Mouse (Mus musculus): ENCODE results near the gene Abca12.
A peak's percentile ranks its signal among the peaks of the same experiment; 100 is the strongest.

Abca12 gene

DNA sequence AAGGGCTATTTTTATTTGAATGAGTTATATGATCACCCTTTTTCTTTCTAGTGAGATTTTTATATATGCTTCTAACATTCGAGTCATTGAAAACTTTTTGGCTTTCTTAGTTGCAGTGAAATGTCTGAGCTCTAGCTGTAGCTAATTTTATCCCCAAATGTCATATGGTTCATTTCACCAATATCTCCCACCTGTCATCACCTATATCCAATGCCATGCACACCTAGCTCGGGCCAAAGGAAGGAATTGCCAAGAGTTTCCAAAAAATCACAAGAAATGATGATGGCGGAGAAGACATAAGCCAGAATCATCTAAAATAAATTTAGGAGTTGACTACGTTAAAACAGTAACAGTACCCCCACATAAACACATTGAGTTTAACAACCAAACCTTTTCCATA is 102.5 kb downstream of the Abca12 start:
- DNase-seq: no peak

DNA sequence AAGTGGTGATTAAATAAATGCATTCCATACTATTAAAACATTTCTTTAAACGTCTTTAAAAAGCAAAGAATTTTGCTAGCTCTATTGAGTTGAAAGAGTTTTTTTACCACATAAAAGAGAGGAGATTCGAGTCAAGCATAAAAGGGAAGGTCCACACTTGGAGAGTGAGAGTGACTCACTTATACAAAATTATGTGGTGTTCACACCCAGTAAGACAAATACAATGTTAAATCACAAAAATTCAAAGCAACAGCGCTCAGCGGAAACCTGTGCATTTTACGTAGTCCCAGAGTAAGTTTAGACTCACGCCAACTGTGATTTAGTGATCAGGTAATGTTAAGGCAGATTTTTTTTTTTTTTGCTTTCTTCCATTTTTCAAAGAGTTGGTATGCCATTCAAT is 104.1 kb downstream of the Abca12 start:
- no peak for DNase-seq

DNA sequence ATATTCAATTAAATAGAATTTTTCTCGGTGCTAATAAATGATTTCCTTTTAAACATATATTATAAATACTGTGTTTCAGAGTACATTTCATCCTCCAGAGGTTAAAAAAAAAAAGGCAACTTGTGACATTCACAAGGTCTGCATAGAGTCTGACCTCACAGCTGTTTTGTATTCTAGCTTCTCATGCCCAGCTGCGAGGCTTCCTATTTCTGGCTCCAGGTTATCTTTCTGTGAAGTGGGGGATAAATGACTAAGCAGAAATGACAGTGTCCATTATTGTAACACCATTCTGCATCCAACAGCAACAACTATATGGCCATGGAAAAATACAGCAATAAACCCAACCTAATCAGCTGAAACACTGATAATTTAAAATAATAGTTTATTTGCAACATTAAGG is 107.3 kb downstream of the Abca12 start:
- DNase-seq: no peak

DNA sequence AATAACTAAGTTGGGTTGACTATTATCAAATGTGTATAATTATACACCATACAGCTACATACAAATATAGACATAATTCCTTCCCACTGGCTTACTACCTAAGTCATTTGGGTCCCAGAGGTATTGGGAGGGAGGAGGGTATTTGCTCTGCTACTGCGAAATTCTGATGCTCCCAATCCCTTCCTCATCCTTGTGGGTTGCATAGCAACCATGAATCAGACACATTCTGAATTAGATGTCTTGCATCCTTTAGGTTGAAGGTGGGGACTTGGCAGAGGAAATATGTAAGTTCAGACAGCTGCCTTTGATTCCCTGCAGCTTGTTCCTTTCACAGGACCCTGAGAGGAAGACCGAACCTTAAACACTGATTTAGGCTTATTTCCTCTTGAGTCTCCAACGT is 108.5 kb downstream of the Abca12 start:
- DNase-seq: no peak

DNA sequence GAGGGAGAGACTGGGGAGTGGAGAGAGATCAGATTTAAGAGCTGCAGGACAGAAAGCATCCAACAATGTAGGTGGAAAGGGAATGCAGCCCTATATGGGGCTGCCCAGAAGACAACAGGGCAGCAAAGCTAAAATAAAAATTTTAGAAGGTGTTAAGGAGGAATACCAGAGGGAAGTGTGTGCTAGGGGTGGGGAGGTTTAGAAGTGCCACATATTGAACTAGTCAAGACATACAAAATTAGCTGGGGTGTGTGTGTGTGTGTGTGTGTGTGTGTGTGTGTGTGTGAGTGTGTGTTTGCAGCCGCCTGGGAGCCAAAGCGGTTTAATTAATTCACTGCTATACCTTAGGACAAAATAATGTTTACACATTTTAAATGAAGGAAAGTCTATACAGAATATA is 110.1 kb downstream of the Abca12 start:
- DNase-seq: no peak

DNA sequence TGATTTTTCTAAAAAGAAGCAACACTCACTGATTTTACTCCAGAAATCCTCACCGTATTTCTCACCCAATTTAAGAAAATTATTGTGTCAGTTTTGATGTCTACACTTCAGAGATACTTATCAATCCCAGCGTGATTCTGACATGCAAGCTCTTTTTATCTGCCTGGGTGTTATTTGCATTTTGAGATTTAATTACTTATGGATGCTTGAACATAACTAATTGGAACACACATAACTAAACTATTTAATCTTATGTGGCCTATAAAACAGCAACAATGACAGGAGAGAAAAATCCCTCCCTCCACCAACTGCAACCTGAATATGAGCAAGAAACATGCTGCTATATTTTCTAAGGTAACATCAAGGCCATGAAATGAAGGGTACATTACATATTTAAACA is 117.7 kb downstream of the Abca12 start:
- DNase-seq: no peak

DNA sequence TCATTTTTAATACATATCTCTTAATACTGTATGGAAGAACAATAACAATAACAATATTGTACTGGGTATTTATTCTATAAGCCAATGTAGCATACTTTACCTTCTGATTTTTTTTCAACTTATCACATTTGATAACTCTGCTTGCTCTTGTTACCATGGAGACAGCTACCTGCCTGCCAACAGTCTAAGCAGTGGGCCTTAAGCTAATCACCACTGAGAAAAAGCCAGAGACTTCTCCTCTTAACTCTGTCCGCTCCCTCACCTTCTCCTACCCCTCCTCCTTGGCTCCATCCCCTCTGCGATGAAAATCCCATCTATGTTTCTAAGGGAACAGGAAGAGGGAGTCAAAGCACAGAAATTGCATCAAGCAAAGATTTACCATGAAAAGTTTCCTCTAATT is 118.1 kb downstream of the Abca12 start:
- DNase-seq: no peak

DNA sequence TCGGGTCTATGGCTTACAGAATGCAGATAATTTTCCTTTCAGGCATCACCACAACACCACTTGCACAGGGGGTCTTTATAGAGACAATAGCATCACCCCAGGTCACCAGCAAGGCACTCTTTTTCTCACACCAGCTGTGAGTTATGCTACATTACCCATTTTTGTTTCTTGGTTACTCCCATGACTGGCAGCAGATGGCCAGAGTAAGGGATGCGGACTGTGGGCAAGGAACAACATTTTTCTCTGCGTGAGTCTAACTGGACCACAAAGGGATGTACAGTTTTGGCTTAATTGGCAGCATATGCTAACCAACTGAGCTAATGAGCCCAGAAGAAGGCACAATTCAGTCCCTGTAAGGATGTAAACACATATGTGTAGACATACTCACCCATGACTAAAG is 122.8 kb downstream of the Abca12 start:
- DNase-seq: no peak

DNA sequence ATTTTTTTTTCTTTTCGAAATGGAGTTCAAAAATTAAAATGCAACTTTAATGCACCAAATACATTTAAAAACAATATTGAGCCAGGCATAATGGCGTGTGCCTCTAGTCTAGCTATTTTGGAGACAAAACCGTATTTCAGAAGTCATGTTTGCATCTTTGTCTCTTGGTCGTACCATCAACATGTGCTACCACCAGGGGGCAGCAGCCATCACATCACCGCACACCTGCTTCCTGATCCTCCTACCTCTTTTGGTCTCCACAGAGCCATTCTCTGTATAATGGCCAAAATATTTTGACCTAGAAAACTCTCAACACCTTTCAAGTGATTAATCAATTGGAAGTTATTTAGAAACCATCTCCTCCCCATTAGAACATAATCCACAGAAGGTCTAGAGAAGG is 125.2 kb downstream of the Abca12 start:
- DNase-seq: peak; percentile 66

DNA sequence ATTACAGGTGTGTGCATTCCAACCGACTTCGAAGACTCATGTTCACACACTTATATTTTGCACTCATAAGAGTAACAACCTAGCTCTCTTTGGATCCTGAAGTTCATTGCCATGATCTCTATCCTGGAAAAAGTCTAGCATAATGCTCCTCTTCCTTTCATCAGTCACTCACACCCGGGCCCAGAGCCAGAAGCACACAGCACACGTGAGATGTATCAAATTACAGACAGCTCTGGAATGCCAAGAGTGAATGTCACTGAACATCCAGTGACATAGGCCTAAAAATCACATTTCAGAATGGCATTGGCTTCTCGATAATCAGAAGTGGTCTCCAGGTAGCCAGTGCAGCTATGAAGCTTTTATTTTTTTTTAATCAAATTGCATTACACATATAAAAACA is 137.8 kb downstream of the Abca12 start:
- no peak for DNase-seq

DNA sequence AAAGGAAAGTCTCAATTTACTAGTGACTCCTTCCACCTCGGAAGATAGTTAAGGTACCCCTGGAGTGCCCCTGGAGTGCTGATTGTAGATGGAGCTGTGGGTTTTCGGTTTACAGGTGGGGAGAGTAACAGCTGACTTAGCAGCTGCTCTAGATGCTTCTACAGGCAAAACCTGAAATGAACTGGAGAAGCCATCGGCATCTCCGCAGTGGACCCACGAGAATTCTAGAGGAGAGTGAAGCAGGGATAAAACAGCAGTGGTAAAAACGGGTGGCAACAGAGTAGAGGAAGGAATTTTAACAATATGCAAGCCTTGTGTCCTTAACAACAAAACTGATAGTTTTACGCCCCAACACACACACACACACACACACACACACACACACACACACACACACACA is 142.2 kb downstream of the Abca12 start:
- peak; percentile 10 for DNase-seq

DNA sequence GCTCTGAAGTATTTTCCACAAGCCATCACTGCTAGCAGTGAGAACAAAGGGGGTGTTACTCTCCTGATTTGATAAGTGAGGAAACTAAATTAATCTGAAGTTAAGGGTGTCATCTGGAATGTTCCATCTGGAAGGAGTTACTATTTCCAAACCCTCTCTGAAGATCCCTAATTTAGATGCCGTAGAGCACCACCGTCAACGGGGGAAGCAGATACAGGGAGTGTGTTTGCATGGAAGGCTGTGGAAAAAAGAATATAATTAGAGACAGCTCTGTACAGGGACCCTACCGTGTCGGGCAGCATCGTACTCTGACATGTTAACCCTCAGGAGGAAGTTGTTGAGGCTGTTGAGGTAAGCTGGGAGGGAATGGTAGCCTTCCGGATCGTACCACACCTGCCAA is 142.6 kb downstream of the Abca12 start:
- peak; percentile 8 for DNase-seq

DNA sequence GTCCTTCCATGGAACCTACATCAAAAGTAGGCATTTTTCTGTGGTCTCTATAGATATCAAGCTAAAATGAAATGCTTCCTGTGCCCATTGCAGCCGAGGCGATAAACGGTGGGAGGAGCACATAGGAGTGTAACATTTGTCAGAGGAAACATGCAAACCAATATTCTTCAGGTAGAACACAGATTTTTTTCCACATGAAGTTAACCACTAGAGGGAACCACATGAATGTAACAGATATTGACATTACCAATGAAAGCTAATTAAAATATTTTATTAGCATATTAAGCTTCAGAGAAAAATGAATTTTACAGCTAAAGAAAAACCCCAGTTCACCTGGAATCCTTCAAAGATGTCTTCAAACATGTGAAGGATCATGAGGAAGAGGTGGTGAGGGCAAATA is 144.6 kb downstream of the Abca12 start:
- DNase-seq: no peak

DNA sequence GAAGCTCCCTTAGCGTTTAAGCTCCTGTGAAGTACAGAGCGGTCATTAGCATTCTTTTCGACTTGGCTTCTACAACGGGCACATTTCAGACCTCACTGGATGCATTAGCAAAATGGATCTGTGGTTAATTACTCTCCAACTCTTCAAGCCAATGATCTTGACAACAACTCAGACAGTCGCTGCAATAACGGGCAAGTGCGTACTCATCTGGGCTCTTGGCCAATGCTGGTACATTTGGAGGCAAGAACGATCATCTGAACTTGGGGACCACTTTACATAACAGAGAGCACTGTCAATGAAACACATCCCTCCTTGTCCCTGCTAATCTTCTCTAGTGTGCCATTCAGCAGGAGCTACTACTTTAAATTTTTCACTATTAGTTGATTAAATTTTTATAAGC is 148.1 kb downstream of the Abca12 start:
- DNase-seq: no peak

DNA sequence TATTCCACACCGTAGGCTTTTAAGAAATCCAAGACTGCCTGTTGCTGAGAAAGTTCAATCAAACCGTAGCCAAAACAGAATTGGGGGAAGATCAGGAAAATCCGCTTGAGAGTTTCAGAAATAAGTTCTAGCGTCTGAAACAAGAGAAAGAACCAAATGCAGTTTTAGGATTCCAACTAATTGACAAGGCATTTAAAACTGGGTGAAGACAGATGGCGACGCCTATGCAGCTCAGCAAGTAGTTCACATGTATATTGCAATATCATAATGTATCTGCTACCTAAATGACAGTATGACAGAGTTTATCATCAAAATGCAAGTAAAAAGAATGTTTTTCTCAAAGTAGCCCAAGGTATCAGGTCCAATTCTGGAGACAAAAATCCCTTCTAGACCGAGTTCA is 151.2 kb downstream of the Abca12 start:
- DNase-seq: no peak

DNA sequence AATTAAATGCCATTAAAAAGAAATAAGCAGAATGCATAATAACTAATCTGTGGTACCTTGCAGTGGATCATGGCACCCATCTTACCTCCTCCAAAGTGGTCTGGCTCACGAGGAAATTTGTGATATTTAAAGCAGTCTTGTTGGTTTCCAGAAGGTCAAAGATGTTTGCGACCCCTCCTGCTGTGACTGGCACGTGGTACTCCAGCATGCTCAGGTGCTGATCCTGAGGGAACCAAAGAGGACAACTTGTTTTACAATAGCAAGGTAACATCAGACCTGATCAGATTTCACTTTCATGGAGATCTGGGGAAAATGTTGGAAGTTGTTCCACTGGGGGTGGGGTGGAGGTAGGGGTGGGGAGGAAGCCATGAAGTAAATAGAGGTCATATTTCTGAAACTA is 170.1 kb downstream of the Abca12 start:
- DNase-seq: no peak

DNA sequence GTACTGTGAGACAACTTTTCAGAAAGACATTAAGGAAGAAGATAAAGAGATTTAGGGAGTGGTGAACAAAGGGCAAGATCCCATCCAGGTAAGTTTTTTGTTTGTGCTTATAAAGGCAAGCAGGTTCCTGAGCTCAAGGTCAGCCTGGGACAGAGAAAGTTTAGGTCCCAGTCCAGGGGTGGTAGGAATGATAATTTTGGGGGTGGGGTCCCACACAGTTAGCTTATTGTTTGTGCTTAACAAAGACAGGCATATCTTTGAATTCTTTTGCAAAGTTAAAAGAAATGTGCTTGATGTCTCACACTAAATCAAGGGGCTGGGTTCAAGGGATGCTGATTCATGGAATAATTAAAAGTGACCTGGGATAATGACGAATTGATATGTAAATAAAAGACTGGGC is 173.3 kb downstream of the Abca12 start:
- DNase-seq: no peak

DNA sequence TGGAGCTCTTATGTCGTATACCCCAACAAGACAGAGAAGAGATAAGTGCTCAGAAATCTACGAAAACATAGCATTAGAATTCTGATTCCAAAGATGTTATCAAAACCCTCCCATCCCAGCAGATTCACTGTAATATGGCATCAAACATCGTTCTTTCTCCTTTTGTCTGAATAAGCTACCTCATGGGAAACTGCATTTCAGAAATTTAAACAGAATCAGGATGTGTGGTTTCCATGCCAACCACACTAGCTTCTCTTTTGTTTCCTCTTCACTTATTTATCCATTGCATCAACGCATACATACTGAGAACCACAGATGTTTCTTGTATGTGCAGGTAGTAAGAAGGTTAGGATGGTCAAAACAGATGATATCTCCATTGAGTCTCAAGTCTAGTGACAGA is 175.1 kb downstream of the Abca12 start:
- no peak for DNase-seq

DNA sequence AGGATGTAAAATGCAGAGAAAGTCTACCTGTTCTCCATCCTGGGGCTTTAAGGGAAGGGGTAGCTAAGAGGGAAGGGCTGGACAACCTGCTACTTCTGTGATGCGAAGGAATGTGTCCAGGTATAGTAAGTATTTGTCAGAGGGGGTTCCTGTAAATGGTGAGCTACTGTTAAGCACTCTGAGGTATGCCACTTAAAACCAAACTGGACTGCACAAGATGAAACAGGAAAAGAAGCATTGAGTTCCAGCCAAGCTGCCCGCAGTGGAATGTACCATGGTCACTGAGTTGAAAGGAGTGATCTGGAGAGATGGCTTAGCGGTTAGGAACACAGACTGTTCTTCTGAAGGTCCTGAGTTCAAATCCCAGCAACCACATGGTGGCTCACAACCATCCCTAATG is 179.4 kb downstream of the Abca12 start:
- no peak for DNase-seq

DNA sequence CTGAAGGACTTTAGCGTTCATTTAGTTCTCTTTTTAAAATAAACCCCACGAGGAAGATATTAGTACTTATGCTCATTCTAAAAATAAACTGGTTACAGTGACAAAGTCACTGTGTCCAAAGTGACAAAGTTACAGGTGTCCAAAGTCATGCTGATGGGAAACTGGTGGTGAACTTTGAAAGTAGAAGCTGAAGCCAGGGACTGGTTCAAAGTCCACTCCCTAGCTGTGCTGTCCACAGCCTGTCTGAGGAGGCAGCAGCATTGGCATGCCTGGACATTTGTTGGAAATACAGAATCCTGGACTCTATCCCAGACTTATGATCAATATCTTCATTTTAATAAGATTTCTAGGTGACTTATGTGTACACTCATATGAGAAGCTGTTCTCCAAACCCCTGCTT is 183.5 kb downstream of the Abca12 start:
- no peak for DNase-seq

DNA sequence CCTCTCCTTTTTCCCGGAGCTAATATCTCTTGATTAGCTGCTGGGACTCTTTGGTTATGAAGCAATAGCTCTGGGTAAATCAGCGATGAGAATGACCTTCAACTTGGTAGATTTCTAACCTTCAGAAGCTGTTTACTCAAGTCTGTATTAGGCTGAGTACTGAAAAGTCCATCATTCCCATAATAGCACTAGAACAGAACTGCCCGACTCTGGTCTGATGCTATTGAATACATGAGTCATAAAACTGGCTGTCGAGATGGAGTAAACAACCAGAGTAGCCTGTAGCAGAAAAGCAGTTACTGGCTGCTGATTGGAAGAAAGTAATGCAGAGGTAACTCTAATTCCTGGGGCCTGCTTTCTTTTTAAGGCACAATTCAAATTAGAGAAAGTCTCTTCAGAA is 211.1 kb downstream of the Abca12 start:
- no peak for DNase-seq

DNA sequence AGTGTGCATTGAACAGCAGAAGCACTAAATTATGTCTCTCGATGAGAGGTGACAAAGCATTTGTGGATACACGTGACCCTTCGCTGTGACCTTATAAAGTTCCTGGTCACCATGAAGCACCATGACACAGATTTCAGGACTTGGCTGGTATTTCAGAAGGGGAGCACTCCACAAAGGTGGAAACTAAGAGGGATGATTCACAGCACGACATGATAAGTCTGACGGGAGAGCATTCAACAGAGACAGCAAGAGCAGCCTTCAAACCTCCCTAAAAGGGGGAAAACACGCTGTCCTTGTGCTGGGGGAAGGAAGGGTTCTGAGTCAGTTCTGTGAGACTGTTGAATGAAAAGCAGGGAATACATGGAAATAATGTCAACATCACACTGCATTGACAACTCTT is 218.5 kb downstream of the Abca12 start:
- no peak for DNase-seq

DNA sequence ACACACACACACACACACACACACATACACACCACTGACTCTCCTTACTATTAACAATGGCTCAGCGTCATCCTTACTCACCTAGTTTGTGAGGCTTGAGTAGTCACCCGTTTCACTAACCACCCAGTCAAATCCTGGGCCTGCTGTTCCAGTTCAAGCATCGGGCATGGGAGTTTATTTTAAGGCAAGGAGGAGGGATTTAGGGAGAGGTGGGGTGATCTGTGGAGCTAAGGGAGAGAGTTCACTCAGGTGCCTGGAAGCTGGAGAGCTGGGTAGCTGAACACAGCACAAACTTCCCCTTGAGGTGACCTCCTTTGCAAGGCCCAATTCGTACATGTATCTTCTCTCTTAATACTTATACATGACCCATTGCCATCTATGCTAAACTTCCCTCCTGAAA is 219.4 kb downstream of the Abca12 start:
- DNase-seq: no peak

DNA sequence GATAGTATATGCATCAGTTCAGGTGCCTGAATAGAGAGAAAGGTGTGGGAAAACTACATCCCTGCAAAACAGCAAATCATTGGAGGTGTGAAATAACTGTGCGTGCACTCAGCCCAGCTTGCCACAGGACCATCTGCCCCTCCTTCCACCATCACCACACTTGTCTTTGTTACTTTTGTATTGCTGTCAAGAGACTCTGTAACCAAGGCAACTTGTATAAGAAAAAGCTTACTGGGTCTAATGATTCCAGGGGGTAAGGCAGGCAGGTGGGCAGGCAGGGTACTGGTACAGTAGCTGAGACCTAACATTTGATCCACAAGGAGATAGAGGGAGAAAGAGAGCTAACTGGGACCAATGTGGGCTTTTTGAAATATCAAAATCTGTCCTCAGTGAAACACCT is 220.8 kb downstream of the Abca12 start:
- DNase-seq: no peak
